Mouse (Mus musculus) heart, adult 10 weeks (tissue): Measurements from ENCODE around the gene Prlr. TPM values are rescaled to one million over a fixed set of nuclear protein-coding genes. Genes with fewer than 3 reads are reported as not detected.

Experiments
- polyA plus RNA-seq: library from polyadenylated mRNA; stranded (reverse); fragments of 350-450 nt; fragmentation: Illumina TruSeq; extraction: RNeasy Lipid Tissue Mini Kit (QIAGEN cat#74804); gene quantifications from one replicate; pipeline ENCODE4 v1.2.3, GENCODE M21; 2014; ENCODE audit warnings: low read depth, low replicate concordance

The Prlr gene
- 2.7 TPM for polyA plus RNA-seq

DNA sequence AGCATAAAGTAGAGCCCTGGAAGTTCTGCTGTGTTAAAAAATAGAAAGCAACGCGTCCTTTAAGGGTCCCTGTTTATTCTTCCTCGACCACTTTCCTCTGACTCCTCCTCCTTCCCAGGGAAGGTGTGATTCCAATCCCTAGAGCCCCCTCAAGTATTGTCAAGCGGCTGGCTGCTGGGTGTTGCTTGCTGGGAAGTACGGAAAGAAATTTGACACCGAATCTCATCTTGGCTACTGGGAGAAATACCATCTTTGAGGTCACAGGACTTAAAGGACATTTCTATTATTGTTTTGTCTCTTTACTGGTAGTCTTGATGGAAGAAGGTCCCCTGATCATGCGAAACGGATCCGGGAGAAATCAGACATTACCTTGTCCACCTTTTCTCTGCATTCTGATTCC, at the start of gene Prlr:
Gene Prlr (plus strand): TSS at position 156 of the 400 bp plus-strand sequence.

DNA sequence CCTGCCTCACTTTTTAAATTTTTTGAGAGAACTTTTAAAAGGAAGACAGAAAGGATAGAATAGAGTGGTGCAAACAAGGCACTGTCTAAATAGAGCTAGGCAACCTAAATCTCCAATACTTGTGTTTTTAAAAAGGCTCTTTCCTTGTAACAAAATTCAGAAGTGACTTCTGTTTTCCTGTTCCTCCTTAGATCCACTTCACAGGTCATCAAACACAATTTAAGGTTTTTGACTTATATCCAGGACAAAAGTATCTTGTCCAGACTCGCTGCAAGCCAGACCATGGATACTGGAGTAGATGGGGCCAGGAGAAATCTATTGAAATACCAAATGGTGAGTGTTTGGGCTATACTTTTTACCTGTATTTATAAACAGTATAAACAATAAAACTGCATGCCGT, 148.0 kb downstream of the Prlr start, which contains the start of gene Gm21973:
Gene Gm21973 (plus strand): TSS at position 301 of the 400 bp plus-strand sequence.

DNA sequence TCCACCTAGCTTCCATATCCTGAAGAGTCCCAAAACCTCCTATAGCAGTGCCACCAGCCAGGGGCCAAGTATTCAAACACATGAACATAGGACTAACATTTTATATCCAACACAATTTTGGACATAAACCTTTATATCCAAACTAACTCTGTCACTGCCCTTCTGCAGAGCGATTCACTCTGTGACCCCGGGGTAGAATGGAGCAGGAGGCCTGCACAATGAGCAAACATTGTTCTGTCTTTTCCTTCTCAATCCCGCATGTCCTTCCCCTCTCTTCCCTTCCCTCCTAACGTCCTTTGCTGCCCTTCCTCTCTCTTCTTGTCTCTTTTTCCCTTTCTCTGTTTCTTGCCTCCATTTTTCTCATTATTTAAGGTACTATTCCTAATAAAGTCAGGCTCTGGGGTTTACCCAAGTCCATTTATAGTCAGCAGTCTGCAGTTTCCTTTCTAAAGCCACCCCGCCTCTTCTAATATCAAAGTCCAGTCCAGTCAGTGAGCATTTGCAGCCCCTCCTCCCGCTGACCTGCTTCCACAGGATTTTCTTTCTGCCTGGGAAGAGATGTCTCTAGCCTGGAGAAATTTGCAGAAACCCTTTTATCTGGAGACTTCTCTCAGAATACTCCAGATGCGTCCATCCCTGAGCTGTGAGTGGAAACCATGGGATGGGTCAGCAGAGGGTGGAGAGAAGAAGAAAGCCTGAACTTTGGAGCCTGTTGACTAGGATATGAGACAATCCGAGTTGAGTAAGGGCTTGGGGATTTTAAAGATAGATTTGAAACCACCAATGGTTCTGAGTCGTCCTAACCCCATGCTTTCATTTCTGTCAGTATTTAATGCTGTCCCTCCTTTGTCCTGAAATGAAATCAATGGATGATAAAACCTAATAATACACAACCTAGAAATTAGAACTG, 181.3 kb downstream of the Prlr start, which contains the start of gene Agxt2:
Gene Agxt2 (plus strand): TSS at position 494 of the 910 bp plus-strand sequence.

Other genes with a start within 250 kb of the Prlr start
- not detected for gene Gm21973, start 148.1 kb downstream of the Prlr start, polyA plus RNA-seq
- gene Agxt2, start 181.3 kb downstream of the Prlr start, polyA plus RNA-seq = not detected